Mouse (Mus musculus) heart, embryonic 10.5 days (tissue): Measurements from ENCODE around the gene Pfdn6. TPM values are rescaled to one million over a fixed set of nuclear protein-coding genes. Genes with fewer than 3 reads are reported as not detected.
A peak's percentile ranks its signal among the peaks of the same experiment; 100 is the strongest.

Experiments
- DNase-seq: peaks from one replicate; pipeline ENCODE4 v3.0.0-alpha.2; 2017; ENCODE audit warnings: low spot score
- H3K27ac ChIP-seq: fragments of 300-500 bp; sonication (generic); 2 replicates; pipeline ENCODE4 v1.5.1; 2016; ENCODE audit warnings: mild to moderate bottlenecking
- H3K27me3 ChIP-seq: fragments of 300-500 bp; sonication (generic); 2 replicates; pipeline ENCODE4 v1.6.1; 2016; ENCODE audit warnings: mild to moderate bottlenecking; ENCODE audit not compliant: poor library complexity, insufficient read depth, severe bottlenecking
- H3K36me3 ChIP-seq: fragments of 300-500 bp; sonication (generic); 2 replicates; pipeline ENCODE4 v1.6.1; 2016; ENCODE audit warnings: mild to moderate bottlenecking, moderate library complexity
- H3K4me1 ChIP-seq: fragments of 300-500 bp; sonication (generic); 2 replicates; pipeline ENCODE4 v1.6.1; 2016; ENCODE audit warnings: mild to moderate bottlenecking
- H3K4me3 ChIP-seq: fragments of 300-500 bp; sonication (generic); 2 replicates; pipeline ENCODE4 v1.5.1; 2016; ENCODE audit warnings: mild to moderate bottlenecking, moderate library complexity
- H3K9me3 ChIP-seq: fragments of 300-500 bp; sonication (generic); 2 replicates; pipeline ENCODE4 v1.6.1; 2016; ENCODE audit warnings: mild to moderate bottlenecking, moderate library complexity
- WGBS: fragments of 180-500 bp; shearing (Covaris S2); methylation state at CpG from one replicate; pipeline ENCODE4 v1.1.7; 2016; 5-methylcytosine and 5-hydroxymethylcytosine counted together
- polyA plus RNA-seq: library from polyadenylated mRNA; unstranded; fragments of >200 nt; fragmentation: Nextera tagmentation; extraction: Ambion mirVana; gene quantifications from 2 replicates; pipeline ENCODE4 v1.2.1, GENCODE M21; 2016

Gene Pfdn6
- polyA plus RNA-seq, 1 experiment from 2014 or later: 198 TPM

GRCm38 (mm10) chr17:33935422-33936055 is 4.6 kb downstream of the Pfdn6 start:
- WGBS: 84% methylated on average over 21 of the region's 21 CpGs
- Histone ChIP-seq H3K27me3 (no peaks in the 10 kb centered on the region), H3K27ac (no peak overlapping the region), H3K36me3 (peaks cover 67% of the 10 kb centered on the region), H3K4me1 (peaks cover 27% of the 10 kb centered on the region), H3K4me3 (no peak overlapping the region), H3K9me3 (no peaks in the 10 kb centered on the region)
- DNase-seq: no peak

GRCm38 (mm10) chr17:33932970-33933369 is 7.2 kb downstream of the Pfdn6 start:
- H3K27ac ChIP-seq: no peak overlapping the region
- H3K4me3 ChIP-seq: no peak overlapping the region
- WGBS: 84% methylated on average over 15 of the region's 15 CpGs
- no peaks in the 10 kb centered on the region for H3K9me3 ChIP-seq
- DNase-seq: no peak
- no peaks in the 10 kb centered on the region for H3K27me3 ChIP-seq
- peaks cover 57% of the 10 kb centered on the region for H3K36me3 ChIP-seq
- peaks cover 26% of the 10 kb centered on the region for H3K4me1 ChIP-seq

- WGBS: 87% methylated on average over 14 of the region's 14 CpGs
- Histone ChIP-seq H3K4me3 (no peak overlapping the region), H3K4me1 (peaks cover 29% of the 10 kb centered on the region), H3K27me3 (no peaks in the 10 kb centered on the region), H3K9me3 (no peaks in the 10 kb centered on the region), H3K27ac (no peak overlapping the region), H3K36me3 (peaks cover 54% of the 10 kb centered on the region)
- DNase-seq: no peak
These were observed 7.7 kb downstream of the Pfdn6 start for GRCm38 (mm10) chr17:33932448-33932847.

- 88% methylated on average over 11 of the region's 11 CpGs for WGBS
- peaks cover 29% of the 10 kb centered on the region for H3K4me1 ChIP-seq
- H3K4me3 ChIP-seq: no peak overlapping the region
- H3K36me3 ChIP-seq: peaks cover 49% of the 10 kb centered on the region
- no peak overlapping the region for H3K27ac ChIP-seq
- H3K9me3 ChIP-seq: no peaks in the 10 kb centered on the region
- DNase-seq: no peak
- H3K27me3 ChIP-seq: no peaks in the 10 kb centered on the region
These were observed 8.2 kb downstream of the Pfdn6 start for GRCm38 (mm10) chr17:33931947-33932346.

- peaks cover 48% of the 10 kb centered on the region for H3K36me3 ChIP-seq
- no peak for DNase-seq
- peak overlapping the region; percentile 95 for H3K27ac ChIP-seq
- WGBS: 30% methylated on average over 18 of the region's 18 CpGs
- H3K9me3 ChIP-seq: no peaks in the 10 kb centered on the region
- peaks cover 29% of the 10 kb centered on the region for H3K4me1 ChIP-seq
- peak overlapping the region; percentile 98 for H3K4me3 ChIP-seq
- no peaks in the 10 kb centered on the region for H3K27me3 ChIP-seq
These were observed 8.8 kb downstream of the Pfdn6 start for GRCm38 (mm10) chr17:33931159-33931866.

GRCm38 (mm10) chr17:33930280-33931158 is 9.6 kb downstream of the Pfdn6 start:
- H3K4me3 ChIP-seq: peak overlapping the region; percentile 98
- H3K4me1 ChIP-seq: peaks cover 29% of the 10 kb centered on the region
- no peak for DNase-seq
- H3K36me3 ChIP-seq: peaks cover 43% of the 10 kb centered on the region
- WGBS: under 1% methylated on average over 45 of the region's 45 CpGs
- H3K27ac ChIP-seq: peak overlapping the region; percentile 95
- H3K27me3 ChIP-seq: no peaks in the 10 kb centered on the region
- no peaks in the 10 kb centered on the region for H3K9me3 ChIP-seq

- peaks cover 40% of the 10 kb centered on the region for H3K36me3 ChIP-seq
- peak within 1 kb of the TSS; percentile 98 for H3K4me3 ChIP-seq
- H3K27me3 ChIP-seq: no peaks in the 10 kb centered on the region
- peak; percentile 94 for DNase-seq
- no peaks in the 10 kb centered on the region for H3K9me3 ChIP-seq
- H3K4me1 ChIP-seq: peaks cover 29% of the 10 kb centered on the region
- H3K27ac ChIP-seq: peak within 1 kb of the TSS; percentile 95
- WGBS: under 1% methylated on average over 74 of the region's 80 CpGs
These were observed 10.5 kb downstream of the Pfdn6 start, which contains the start of gene Rgl2 for GRCm38 (mm10) chr17:33929371-33930279. TSS of gene Rgl2 (plus strand) at chr17:33929543.

- peaks cover 27% of the 10 kb centered on the region for H3K36me3 ChIP-seq
- peak overlapping the region; percentile 95; the same call in 1 of the 2 replicates for H3K27ac ChIP-seq
- H3K4me1 ChIP-seq: peaks cover 32% of the 10 kb centered on the region
- DNase-seq: no peak
- peak overlapping the region; percentile 98 for H3K4me3 ChIP-seq
- no peaks in the 10 kb centered on the region for H3K27me3 ChIP-seq
- 57% methylated on average over 21 of the region's 21 CpGs for WGBS
- H3K9me3 ChIP-seq: no peaks in the 10 kb centered on the region
These were observed 11.7 kb downstream of the Pfdn6 start for GRCm38 (mm10) chr17:33928251-33928947.

GRCm38 (mm10) chr17:33926207-33926932 is 13.8 kb downstream of the Pfdn6 start:
- 75% methylated on average over 17 of the region's 17 CpGs for WGBS

GRCm38 (mm10) chr17:33925406-33926116 is 14.6 kb downstream of the Pfdn6 start:
- Histone ChIP-seq H3K27ac (no peak overlapping the region), H3K9me3 (no peaks in the 10 kb centered on the region), H3K36me3 (peaks cover 11% of the 10 kb centered on the region; the same call in 1 of the 2 replicates), H3K4me1 (peaks cover 16% of the 10 kb centered on the region), H3K4me3 (no peak overlapping the region), H3K27me3 (no peaks in the 10 kb centered on the region)
- 79% methylated on average over 21 of the region's 21 CpGs for WGBS
- no peak for DNase-seq

More at GRCm38 (mm10) chr17:33926207-33926932, 13.8 kb downstream of the Pfdn6 start:
- no peak for DNase-seq
- Histone ChIP-seq H3K4me3 (0 out of 2 replicates have a peak overlapping the region, but pooled peaks have one; percentile 6), H3K36me3 (peaks cover 11% of the 10 kb centered on the region; the same call in 1 of the 2 replicates), H3K9me3 (no peaks in the 10 kb centered on the region), H3K27ac (no peak overlapping the region), H3K27me3 (no peaks in the 10 kb centered on the region), H3K4me1 (peaks cover 24% of the 10 kb centered on the region)
